Mouse (Mus musculus) 3T3-L1 (cell line): ENCODE measurements around the gene Chmp2a.

Experiments
- DNase-seq: peaks from one replicate; pipeline ENCODE4 v3.0.0-alpha.2; 2015; ENCODE audit warnings: low read depth, low spot score

The Chmp2a gene

GRCm38 (mm10) chr7:13003380-13003779, 31.2 kb downstream of the Chmp2a start:
- no peak for DNase-seq

DNA sequence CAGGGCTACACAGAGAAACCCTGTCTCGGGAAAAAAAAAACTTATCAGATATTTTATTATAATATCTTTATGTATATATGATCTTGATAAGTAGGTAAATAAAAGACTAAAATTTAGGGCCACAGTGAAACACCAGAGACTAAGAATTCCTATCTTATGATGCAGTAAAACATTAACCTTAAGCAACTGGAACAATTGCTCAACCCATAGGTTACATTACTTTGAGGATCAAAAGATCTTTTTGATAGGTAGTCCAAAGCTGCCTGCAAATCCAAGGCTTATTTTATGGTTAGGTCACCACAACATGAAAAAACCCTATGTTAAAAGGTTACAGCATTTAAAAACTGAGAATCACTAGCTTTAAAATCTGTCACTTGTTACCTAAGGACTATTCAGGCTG, 33.0 kb downstream of the Chmp2a start:
- DNase-seq = no peak

DNA sequence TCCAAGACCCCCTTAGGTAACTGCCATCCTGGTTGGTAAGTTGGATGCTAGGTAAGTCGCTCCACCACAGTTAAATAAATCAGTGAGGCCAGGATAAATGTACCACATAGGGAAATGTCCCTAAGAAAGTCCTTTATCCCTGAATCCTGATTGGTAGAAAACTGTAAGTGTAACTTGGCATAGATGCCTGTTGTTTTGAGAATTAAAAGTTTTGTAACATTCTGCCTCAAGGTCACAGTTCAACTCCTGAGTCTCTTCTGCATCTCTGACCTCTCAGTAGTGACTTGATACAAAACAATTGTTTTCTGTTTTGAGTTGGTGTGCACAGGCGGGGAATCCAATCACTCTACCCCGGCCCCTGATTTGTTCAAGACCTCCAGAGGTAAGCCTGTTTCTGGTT, 35.8 kb downstream of the Chmp2a start, which contains the start of gene Trim28:
Gene Trim28 (plus strand): TSS at position 264 of the 400 bp plus-strand sequence.
- no peak for DNase-seq

GRCm38 (mm10) chr7:12998053-12998452, 36.6 kb downstream of the Chmp2a start, which contains the start of gene Slc27a5:
Slc27a5 (minus strand) TSS chr7:12998192.
- DNase-seq = no peak

GRCm38 (mm10) chr7:12997230-12997629, 37.4 kb downstream of the Chmp2a start:
- DNase-seq = no peak

GRCm38 (mm10) chr7:12995862-12996261, 38.7 kb downstream of the Chmp2a start:
- DNase-seq = no peak

- DNase-seq = no peak
Observed at GRCm38 (mm10) chr7:12993148-12993547, 41.5 kb downstream of the Chmp2a start.

GRCm38 (mm10) chr7:12992222-12992621, 42.4 kb downstream of the Chmp2a start:
- peak; percentile 29 for DNase-seq

DNA sequence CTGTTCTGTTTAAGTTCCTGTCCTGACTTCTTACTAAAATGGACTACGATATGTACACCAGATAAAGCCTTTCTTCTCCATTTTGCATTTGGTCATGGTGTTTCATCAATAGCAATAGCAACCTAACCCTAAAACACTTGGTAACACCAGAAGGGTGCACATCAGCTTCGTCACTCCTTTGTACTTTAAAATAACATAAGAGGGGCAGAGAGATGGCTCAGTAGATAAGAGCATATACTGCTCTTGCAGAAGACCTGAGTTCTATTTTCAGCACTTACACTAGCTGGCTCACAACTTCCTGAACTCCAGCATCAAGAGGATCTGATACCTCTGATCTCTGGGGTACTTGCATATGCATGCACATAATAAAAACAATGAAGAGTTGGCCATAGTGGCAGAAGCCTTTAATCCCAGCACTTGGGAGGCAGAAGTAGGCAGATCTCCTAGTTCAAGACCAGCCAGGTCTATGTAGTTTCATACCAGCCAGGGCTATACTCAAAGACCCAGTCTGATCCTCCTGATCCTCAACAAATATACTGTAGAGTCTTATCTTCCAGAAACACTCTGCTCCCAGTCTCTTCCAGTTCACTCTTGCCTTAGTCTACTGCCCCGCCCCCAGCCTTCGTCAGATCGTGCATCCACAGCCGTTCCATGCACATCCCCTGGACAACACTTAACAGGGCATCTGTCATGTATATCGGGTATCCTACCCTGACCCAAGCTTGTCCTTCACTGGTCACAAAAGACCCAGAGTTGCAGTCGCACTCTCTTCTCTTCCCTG, 47.0 kb downstream of the Chmp2a start:
- DNase-seq = no peak

GRCm38 (mm10) chr7:12986906-12987305, 47.7 kb downstream of the Chmp2a start:
- DNase-seq = no peak

DNA sequence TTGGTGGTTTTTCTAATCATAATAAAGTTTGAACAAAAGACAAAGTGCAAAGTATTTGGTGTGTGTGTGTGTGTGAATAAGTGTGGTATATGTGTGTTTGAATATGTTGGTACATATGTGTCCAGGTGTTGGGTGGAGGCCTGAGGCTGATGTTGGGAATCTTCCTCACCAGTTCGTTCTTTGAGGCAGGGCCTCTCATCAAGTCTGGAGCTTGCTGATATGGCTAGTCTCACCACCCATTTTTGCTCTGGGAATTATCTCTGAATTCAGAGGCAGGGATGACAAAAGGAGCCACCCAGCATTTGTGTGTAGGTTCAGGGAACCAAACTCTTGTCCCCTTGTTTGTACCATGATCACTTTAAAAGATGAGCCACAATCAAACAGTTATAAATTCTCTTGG, 48.9 kb downstream of the Chmp2a start:
- no peak for DNase-seq
